Mouse (Mus musculus) kidney, embryonic 14.5 days (tissue): ENCODE results near the gene Smox. TPM values are rescaled to one million over a fixed set of nuclear protein-coding genes. Genes with fewer than 3 reads are reported as not detected.

Experiments
- ATAC-seq: fragments of 200-750 bp; cut with Nextera tagmentation; 2 replicates; pipeline ENCODE4 v1.8.0; 2017; ENCODE audit warnings: moderate number of reproducible peaks, mild to moderate bottlenecking, moderate TSS enrichment, moderate library complexity; ENCODE audit not compliant: low FRiP score, low TSS enrichment
- H3K27ac ChIP-seq: fragments of 300-500 bp; sonication (generic); 2 replicates; pipeline ENCODE4 v1.5.1; 2014; ENCODE audit warnings: low read depth, mild to moderate bottlenecking, low read length, moderate library complexity, mixed read lengths
- H3K27me3 ChIP-seq: fragments of 300-500 bp; sonication (generic); 2 replicates; pipeline ENCODE4 v1.6.1; 2014; ENCODE audit warnings: mild to moderate bottlenecking, low read length; ENCODE audit not compliant: control insufficient read depth, insufficient read depth
- H3K36me3 ChIP-seq: fragments of 300-500 bp; sonication (generic); 2 replicates; pipeline ENCODE4 v1.6.1; 2014; ENCODE audit warnings: low read length, mixed read lengths; ENCODE audit not compliant: control insufficient read depth, insufficient read depth
- H3K4me1 ChIP-seq: fragments of 300-500 bp; sonication (generic); 2 replicates; pipeline ENCODE4 v1.6.1; 2014; ENCODE audit warnings: low read length, mixed read lengths; ENCODE audit not compliant: control insufficient read depth, insufficient read depth
- H3K4me2 ChIP-seq: fragments of 300-500 bp; sonication (generic); replicated peaks from 2 replicates; pipeline ENCODE4 v1.6.1; 2014; ENCODE audit warnings: low read depth, mild to moderate bottlenecking, low read length
- H3K4me3 ChIP-seq: fragments of 300-500 bp; sonication (generic); 2 replicates; pipeline ENCODE4 v1.5.1; 2014; ENCODE audit warnings: mild to moderate bottlenecking, low read length
- H3K9ac ChIP-seq: fragments of 300-500 bp; sonication (generic); 2 replicates; pipeline ENCODE4 v1.6.1; 2014; ENCODE audit warnings: low read depth, mild to moderate bottlenecking, low read length, moderate library complexity
- H3K9me3 ChIP-seq: fragments of 300-500 bp; sonication (generic); 2 replicates; pipeline ENCODE4 v1.6.1; 2016; ENCODE audit warnings: low read length; ENCODE audit not compliant: control insufficient read depth
- WGBS: fragments of 180-500 bp; shearing (Covaris S2); extraction: QIAGEN DNeasy Blood & Tissue Kit; methylation state at CpG from one replicate; pipeline ENCODE4 v1.1.7; 2014; 5-methylcytosine and 5-hydroxymethylcytosine counted together
- polyA plus RNA-seq: library from polyadenylated mRNA; unstranded; fragments of >200 nt; fragmentation: Nextera tagmentation; extraction: Ambion mirVana; gene quantifications from 2 replicates; pipeline ENCODE4 v1.2.1, GENCODE M21; 2014

Smox gene
- polyA plus RNA-seq, 1 experiment from 2014 or later: 29.1 TPM

DNA sequence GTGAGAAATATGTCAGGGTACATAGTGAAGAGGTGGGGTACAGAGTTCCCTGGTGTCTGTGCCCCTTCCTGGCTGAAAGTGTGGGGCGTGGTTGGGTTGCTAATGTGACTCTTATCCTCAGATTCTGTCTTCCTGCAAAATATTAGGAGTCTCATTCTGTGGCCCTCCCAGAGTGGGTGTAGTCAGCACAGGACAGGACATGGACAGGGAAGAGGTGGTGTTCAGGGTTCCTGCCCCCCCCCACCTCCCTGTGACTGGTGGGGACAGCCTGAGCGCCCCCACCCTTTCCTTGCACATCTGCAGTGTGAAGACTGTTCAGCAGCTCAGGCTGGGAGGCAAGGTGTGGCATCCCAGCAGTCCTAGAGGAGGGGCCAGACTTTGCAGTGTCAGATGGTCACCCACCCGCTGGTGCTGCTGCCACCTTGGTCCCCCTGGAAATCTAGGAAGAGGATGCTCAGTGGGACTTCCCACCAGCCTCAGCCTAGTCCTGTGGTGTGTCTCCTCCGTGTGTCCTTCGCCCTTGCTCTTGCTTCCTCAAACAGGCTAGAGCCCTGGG, 8.1 kb downstream of the Smox start:
- no peak overlapping the region for H3K27ac ChIP-seq
- no peak; the same call in 1 of the 2 replicates for ATAC-seq
- H3K9ac ChIP-seq: no peak overlapping the region
- H3K9me3 ChIP-seq: no peaks in the 10 kb centered on the region
- WGBS: 76% methylated on average over 5 of the region's 5 CpGs
- H3K4me3 ChIP-seq: no peak overlapping the region
- H3K4me2 ChIP-seq: no peak overlapping the region
- H3K27me3 ChIP-seq: no peaks in the 10 kb centered on the region
- H3K4me1 ChIP-seq: no peaks in the 10 kb centered on the region
- no peaks in the 10 kb centered on the region for H3K36me3 ChIP-seq

DNA sequence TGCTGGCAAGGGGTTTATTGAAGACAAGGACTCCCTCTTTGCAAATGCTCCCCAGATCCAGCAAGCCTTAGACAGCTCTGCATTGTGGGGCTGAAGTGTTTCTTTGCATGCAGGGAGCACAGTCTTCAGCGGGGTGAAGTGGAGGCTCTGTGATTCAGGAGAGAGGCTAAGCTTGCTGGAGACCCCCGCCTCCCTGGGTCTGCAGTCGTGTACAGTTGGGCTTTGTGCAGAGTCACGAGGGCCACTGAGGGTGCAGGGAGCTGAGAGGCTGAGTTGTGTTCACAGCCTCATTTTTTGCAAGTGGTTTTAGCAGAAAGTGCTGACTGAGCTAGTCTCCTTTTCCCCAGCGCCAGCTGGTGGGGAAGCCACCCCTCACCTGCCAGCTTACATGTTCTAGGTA, 10.6 kb downstream of the Smox start:
- no peaks in the 10 kb centered on the region for H3K36me3 ChIP-seq
- no peak overlapping the region for H3K27ac ChIP-seq
- H3K4me2 ChIP-seq: no peak overlapping the region
- no peak overlapping the region for H3K9ac ChIP-seq
- no peaks in the 10 kb centered on the region for H3K27me3 ChIP-seq
- H3K4me3 ChIP-seq: no peak overlapping the region
- peaks cover 5% of the 10 kb centered on the region; the same call in 1 of the 2 replicates for H3K4me1 ChIP-seq
- ATAC-seq: no peak
- 64% methylated on average over 5 of the region's 5 CpGs for WGBS
- no peaks in the 10 kb centered on the region for H3K9me3 ChIP-seq

DNA sequence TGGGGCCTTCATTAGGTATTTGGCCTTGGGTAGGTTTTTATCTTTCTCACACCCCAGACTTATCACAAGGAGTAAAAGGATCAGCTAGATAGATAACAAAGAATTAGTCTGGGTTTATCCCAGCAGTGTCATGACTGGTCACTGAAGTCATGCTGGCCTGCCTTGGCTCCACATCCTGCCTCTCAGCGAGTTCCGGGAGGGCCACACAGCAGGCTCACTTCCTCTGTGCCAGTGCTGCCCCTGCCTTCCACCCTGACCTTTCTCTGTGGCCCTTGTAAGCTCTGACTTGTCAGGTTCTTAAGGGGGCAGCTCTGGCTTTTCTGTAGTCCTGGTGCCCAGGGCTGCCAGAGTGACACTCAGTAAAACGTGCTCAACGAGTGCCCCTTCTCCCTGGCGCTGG, 11.3 kb downstream of the Smox start:
- Histone ChIP-seq H3K27ac (no peak overlapping the region), H3K9ac (no peak overlapping the region), H3K4me3 (no peak overlapping the region), H3K27me3 (no peaks in the 10 kb centered on the region), H3K4me1 (peaks cover 5% of the 10 kb centered on the region; the same call in 1 of the 2 replicates), H3K4me2 (no peak overlapping the region), H3K9me3 (no peaks in the 10 kb centered on the region), H3K36me3 (no peaks in the 10 kb centered on the region)
- no peak for ATAC-seq
- WGBS: 79% methylated on average over 5 of the region's 5 CpGs

DNA sequence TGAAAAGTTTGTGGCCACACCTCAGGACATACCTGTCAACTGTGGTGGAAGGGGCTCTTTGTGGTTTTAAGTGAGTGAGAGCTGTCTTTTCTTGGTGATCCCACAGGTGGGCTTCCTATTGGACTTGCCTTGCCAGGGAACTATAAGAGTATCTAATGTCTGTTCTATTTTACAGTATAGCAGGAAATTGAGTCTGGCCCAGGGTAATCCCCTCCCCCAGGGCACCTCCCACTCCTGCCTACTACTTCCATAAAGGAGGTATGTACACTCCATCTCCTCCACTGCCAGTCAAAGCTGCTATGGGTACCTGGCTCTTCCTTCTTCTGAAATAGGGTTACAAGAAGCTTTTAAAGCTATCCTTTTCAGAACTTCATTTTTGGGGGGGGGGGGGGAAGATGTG, 14.1 kb downstream of the Smox start:
- H3K36me3 ChIP-seq: no peaks in the 10 kb centered on the region
- no peak for ATAC-seq
- H3K27me3 ChIP-seq: no peaks in the 10 kb centered on the region
- H3K4me2 ChIP-seq: no peak overlapping the region
- H3K9ac ChIP-seq: no peak overlapping the region
- H3K4me3 ChIP-seq: no peak overlapping the region
- H3K9me3 ChIP-seq: no peaks in the 10 kb centered on the region
- peaks cover 14% of the 10 kb centered on the region for H3K4me1 ChIP-seq
- H3K27ac ChIP-seq: no peak overlapping the region

DNA sequence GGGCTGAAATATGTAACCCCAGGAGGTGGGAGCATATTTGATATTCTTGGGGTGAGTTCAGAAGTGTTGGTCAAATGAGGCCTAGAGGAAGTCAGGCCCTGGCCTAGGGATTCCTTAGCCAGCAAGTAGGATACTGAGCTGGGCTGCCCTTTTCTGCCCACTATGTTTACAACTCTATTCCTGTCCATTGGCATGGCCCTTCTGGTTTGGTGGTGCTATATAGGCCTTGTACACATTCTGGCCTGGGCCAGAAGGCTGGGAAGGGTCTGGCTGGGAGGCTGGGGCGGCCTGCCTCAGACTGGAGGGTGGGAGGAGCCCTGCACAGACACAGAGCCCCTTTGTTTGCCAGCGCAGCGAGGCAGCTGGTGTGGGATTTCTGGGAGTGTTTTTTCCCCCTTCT, 15.1 kb downstream of the Smox start:
- ATAC-seq: peak; percentile 42; the same call in 1 of the 2 replicates
- Histone ChIP-seq H3K27me3 (no peaks in the 10 kb centered on the region), H3K4me1 (peaks cover 14% of the 10 kb centered on the region), H3K4me2 (no peak overlapping the region), H3K9me3 (no peaks in the 10 kb centered on the region), H3K36me3 (no peaks in the 10 kb centered on the region), H3K4me3 (no peak overlapping the region), H3K27ac (no peak overlapping the region), H3K9ac (no peak overlapping the region)
- 39% methylated on average over 3 of the region's 3 CpGs for WGBS

DNA sequence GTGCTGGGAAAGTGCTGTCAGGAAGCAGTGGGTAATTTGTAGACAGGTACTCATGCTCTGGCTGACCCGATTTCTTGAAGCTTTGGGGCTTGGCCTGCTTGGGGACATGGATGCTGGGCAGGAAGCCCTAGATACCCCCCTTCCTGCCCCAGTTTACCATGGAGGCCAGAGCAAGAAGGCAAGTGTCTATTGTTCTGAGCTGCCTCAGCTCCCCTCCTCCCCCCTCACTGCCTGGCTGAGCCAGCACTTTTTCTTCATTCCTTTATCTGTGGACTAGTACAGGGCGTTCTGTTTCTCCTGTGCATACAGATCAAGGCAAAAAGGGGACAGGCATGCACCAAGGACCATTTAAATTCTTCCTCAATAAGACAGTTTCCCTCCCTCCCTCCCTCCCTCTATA, 17.2 kb downstream of the Smox start:
- WGBS: 48% methylated on average over 2 of the region's 2 CpGs

DNA sequence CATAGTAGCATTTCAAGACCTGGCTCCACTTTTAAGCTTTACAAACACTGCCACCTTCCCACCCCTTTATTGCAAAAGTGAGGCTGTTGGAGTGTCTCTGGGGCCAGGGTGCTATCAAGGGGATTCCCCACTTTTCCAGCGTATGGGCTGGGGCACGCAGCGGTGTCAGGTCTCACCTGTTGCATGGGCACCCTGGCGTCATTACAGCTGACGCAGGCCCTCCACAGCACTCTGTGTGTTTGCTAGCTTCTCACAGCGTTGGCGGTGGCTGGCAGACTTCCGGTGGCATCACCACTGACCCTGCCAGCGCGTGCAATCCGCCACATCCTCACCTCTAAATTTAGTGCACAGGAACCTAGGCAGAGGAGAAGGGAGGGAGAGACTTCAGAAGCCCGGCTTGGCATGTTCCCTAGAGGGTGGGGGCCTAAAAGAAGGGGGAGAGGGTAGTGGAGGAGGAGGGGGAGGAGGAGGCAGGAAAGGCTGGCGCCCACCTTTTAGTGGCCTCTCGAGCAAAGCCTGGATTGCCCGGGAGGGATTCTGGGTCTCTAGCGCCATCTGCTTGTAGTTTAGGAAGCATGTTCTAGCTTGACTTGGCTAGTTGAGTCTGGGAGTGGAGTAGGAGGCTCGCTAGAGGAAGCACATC, 18.5 kb downstream of the Smox start:
- Histone ChIP-seq H3K4me3 (peak overlapping the region; percentile 16; the same call in 1 of the 2 replicates), H3K27ac (no peak overlapping the region), H3K36me3 (no peaks in the 10 kb centered on the region), H3K9ac (peak overlapping the region; percentile 35; the same call in 1 of the 2 replicates), H3K27me3 (no peaks in the 10 kb centered on the region), H3K9me3 (no peaks in the 10 kb centered on the region), H3K4me2 (peak overlapping the region; percentile 41), H3K4me1 (peaks cover 14% of the 10 kb centered on the region)
- WGBS: 16% methylated on average over 17 of the region's 17 CpGs
- ATAC-seq: peak; percentile 69

More for the DNA sequence above, 17.2 kb downstream of the Smox start:
- Histone ChIP-seq H3K4me2 (no peak overlapping the region), H3K27me3 (no peaks in the 10 kb centered on the region), H3K36me3 (no peaks in the 10 kb centered on the region), H3K4me1 (peaks cover 14% of the 10 kb centered on the region), H3K9me3 (no peaks in the 10 kb centered on the region), H3K27ac (no peak overlapping the region), H3K9ac (no peak overlapping the region), H3K4me3 (no peak overlapping the region)
- no peak for ATAC-seq

DNA sequence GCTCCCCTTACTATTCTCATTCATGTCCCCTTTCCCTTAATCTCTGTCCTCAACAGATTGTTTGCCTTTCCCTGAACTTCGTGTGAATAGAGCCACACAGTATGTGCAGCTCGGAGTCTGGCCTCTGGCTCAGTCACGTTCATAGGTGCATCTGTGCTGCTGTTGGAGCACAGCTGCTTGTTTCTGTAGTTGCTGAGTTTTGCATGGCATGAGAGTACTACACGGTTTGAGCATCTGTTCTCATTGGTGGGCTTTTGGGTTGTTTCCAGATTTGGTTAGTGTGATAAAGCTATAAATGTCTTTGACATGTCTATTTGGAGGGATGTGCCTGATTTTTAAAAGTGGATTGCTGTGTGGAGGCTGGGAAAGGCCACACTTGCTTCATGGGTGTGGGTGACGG, 19.2 kb downstream of the Smox start:
- H3K27me3 ChIP-seq: no peaks in the 10 kb centered on the region
- ATAC-seq: no peak
- no peak overlapping the region for H3K4me3 ChIP-seq
- peaks cover 13% of the 10 kb centered on the region for H3K4me1 ChIP-seq
- no peak overlapping the region for H3K4me2 ChIP-seq
- no peak overlapping the region for H3K9ac ChIP-seq
- 73% methylated on average over 5 of the region's 5 CpGs for WGBS
- no peak overlapping the region for H3K27ac ChIP-seq
- H3K9me3 ChIP-seq: no peaks in the 10 kb centered on the region
- no peaks in the 10 kb centered on the region for H3K36me3 ChIP-seq

DNA sequence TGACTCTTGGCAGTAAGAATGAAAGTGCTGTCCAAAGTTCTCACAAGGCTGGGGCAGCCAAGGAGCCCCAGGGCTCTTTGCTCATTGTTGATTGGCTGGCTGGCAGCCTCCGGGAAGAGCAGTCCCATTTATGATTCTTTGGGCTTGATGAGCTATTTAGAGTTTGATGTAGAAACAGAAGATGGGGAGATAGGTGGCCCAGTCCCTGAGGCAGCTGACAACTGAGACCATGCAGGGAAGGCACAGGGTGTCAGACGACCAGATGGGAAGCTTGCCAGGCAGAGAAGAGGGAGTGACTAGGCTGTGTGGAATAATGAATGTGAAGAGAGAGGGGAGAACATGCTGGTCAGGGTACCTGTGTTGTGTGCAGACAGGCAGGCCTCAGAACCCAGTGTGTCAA, 22.2 kb downstream of the Smox start:
- WGBS: 33% methylated on average over 2 of the region's 2 CpGs
- no peak overlapping the region for H3K9ac ChIP-seq
- H3K27me3 ChIP-seq: no peaks in the 10 kb centered on the region

More for the DNA sequence above, 22.2 kb downstream of the Smox start:
- H3K36me3 ChIP-seq: no peaks in the 10 kb centered on the region; the same call in 1 of the 2 replicates
- peaks cover 6% of the 10 kb centered on the region; the same call in 1 of the 2 replicates for H3K4me1 ChIP-seq
- no peak overlapping the region for H3K4me2 ChIP-seq
- no peak overlapping the region for H3K27ac ChIP-seq
- no peak for ATAC-seq
- H3K9me3 ChIP-seq: no peaks in the 10 kb centered on the region
- no peak overlapping the region for H3K4me3 ChIP-seq
